Mouse (Mus musculus) layer of hippocampus, postnatal 10 days (tissue): Measurements from ENCODE around the gene Cspg4. TPM values are rescaled to one million over a fixed set of nuclear protein-coding genes. Genes with fewer than 3 reads are reported as not detected.
A peak's percentile ranks its signal among the peaks of the same experiment; 100 is the strongest.

Experiments
- DNase-seq, 2 experiments: peaks; one replicate each; pipeline ENCODE4 v3.0.0; 2021; ENCODE audit warnings: low spot score in 2 of 2
- long read RNA-seq: library from polyadenylated mRNA; stranded (forward); transcript quantifications from one replicate; pipeline ENCODE4 v2.0.0, GENCODE M21; 2023
- total RNA-seq, 2 experiments: library from RNA; stranded (reverse); gene quantifications; 2 replicates each; pipeline ENCODE4 v1.2.3; 2021

The Cspg4 gene
- total RNA-seq = 10 to 100 TPM; 37.0 to 37.5 TPM
- long read RNA-seq, partial matches to known transcripts = 24 of 25 reads
- long read RNA-seq, other reads (novel, unspliced or antisense) = 1 of 25 reads

- DNase-seq = peak in 1 of 2 experiments; percentile 63
These were observed at the start of gene Cspg4 for GRCm38 (mm10) chr9:56864832-56865231. Cspg4 (plus strand) TSS chr9:56865033.

DNA sequence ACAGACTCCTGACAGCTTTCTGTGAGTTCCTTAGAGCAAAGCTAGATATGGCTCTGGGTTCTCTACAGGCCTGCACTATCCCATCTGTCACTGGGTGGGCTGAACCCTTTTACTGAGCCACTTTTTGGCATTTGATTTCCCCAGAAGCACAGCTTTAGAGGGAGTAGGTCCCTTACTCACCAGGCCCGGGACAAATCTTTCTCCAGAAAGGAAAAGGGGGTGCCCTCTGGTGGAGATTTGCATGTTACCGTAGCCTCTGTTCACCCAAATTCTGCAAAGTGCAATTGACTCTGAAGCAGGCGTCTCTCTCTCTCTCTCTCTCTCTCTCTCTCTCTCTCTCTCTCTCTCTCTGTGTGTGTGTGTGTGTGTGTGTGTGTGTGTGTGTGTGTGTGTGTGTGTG lies 39.9 kb upstream of the Cspg4 start:
- peak; percentile 51 to 60 for DNase-seq

GRCm38 (mm10) chr9:56825476-56826213 lies 39.2 kb upstream of the Cspg4 start:
- no peak for DNase-seq

GRCm38 (mm10) chr9:56828146-56828545 lies 36.7 kb upstream of the Cspg4 start:
- no peak for DNase-seq

GRCm38 (mm10) chr9:56828841-56829240 lies 36.0 kb upstream of the Cspg4 start:
- DNase-seq = no peak

- DNase-seq = no peak
These were observed 34.7 kb upstream of the Cspg4 start for GRCm38 (mm10) chr9:56830162-56830561.

DNA sequence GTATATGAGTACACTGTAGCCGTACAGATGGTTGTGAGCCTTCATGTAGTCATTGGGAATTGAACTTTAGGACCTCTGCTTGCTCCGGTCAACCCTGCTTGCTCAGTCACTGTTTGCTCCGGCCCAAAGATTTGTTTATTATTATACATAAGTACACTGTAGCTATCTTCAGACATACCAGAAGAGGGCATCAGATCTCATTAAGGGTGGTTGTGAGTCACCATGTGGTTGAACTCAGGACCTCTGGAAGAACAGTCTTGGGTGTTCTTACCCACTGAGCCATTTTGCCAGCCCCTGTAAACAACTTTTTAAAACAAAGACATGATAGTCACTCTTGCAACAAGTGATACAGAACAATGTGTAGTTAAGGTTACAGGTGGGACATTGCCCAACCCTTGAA lies 32.9 kb upstream of the Cspg4 start:
- DNase-seq = no peak

- no peak for DNase-seq
These were observed 31.9 kb upstream of the Cspg4 start for GRCm38 (mm10) chr9:56832900-56833299.

GRCm38 (mm10) chr9:56835152-56835551 lies 29.7 kb upstream of the Cspg4 start:
- no peak for DNase-seq

DNA sequence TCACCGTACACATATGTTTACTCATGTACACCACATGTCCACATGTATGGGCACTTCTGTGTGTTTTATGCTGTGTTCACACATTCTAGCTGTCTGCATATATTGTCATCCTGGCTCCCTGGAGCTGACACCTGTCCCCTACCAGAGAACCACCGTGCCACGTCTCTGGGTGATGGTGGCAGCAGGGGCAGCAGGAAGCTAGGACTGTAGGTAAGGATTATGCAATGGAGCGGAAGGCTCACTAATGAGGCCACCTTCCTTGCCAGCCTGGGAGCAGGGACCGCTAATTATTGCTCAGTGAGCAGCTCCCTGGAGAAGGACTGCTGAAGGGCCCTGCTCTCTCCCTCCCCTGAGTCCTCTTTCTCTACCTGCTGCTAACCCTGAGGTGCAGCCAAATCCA lies 24.1 kb upstream of the Cspg4 start:
- DNase-seq = no peak

DNA sequence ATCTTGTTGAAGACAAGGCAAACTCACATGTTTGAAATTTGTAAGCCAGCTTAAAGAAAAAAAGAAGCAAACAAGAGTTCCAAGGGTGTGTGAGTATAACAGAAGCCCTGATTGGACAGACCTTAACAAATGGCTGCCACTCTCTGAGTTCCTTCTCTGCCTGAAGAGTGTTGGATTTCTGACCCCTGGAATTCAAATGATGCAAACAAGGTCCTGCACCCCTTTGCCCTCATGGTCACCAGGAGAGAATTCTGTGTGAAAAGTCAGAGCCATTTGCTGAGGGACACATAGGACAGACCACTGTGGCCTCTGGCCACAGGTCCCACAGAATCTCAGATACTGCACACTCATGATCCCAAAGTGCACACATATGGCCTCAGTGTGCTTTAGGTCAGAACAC lies 23.0 kb upstream of the Cspg4 start:
- DNase-seq = no peak

DNA sequence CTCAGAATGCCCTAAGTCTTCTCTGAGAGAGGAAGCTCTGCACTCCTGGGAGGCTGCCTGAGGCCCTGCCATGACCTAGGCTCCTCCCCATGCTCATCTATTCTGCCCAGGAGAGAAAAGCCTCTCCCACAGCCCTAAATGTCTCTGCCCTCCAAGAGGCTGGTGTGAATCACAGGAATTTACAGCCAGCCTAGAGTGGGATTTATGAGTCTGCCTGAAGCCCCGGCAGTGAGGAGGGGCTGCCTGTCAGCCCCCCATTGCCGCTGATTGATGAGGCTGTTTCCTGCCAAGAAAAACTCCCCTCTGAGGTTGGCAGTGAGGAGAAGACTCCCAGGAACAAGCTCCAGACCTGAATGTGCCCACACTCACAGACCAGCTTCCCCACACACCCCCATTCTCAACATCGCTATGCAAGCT lies 22.5 kb upstream of the Cspg4 start:
- DNase-seq = no peak

DNA sequence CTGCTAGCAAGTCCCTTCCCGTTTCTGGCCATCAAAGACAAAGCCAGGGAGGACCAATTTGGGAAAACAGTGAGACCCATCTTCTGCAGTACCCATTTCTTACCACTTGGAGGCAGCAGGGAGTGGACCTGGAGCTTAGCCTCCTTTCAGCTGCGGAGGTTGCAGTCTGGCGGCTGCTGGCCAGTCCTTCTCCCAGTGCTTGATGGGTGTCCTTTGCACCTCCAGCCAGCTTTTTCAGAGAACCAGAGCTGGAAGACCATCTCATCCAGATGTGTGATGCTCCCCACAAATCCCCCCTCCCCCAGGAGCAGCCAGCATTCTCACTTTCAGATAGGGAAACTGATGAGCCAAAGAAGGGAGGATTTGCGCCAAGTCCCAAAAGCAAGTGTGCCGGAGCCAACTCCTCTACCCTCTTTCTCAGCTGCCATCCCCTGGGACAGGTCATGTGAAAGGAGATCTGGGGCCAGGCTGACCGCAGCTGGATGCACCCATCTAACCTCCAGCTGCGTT lies 21.1 kb upstream of the Cspg4 start:
- peak; percentile 81 to 83 for DNase-seq

- DNase-seq = no peak
These were observed 20.2 kb upstream of the Cspg4 start for GRCm38 (mm10) chr9:56844644-56845043.

GRCm38 (mm10) chr9:56847523-56847922 lies 17.3 kb upstream of the Cspg4 start:
- peak; percentile 85 to 88 for DNase-seq

GRCm38 (mm10) chr9:56850128-56850904 lies 14.5 kb upstream of the Cspg4 start:
- DNase-seq = no peak

DNA sequence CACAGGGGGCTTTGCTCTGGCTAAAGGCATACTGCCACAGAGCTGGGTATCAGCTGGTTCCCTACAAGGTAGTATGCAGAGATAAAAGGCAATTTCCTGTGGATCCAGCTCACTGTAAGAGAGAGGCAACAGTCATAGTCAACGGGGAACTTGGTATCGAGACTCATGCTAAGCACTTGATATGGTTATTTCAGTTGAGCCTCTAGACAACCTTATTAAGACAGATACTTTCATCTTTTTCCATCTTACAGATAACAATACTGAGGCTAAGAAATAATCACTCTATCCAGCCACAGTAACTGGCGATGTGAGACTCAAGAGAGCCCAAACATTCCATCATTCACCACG lies 14.0 kb upstream of the Cspg4 start:
- DNase-seq = no peak

DNA sequence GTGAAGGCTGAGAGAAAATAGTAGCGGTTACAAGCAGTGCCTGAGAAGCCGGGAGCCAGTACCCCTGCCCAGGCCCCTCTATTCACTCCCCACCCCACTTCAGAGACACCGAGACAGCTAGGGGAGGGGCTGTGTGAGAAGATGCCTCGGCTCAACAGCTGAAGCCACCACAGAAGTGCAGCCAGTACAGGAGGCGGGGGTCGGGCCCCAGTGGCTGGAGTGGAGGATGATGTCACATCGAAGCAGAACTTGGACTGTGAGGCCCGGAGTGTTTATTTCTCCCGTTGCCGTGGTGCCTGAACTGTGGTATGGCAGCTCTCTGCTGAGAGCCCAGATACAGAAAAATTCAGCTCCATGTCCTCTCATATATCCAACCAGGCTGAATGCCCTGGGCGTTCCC lies 13.1 kb upstream of the Cspg4 start:
- DNase-seq = no peak

DNA sequence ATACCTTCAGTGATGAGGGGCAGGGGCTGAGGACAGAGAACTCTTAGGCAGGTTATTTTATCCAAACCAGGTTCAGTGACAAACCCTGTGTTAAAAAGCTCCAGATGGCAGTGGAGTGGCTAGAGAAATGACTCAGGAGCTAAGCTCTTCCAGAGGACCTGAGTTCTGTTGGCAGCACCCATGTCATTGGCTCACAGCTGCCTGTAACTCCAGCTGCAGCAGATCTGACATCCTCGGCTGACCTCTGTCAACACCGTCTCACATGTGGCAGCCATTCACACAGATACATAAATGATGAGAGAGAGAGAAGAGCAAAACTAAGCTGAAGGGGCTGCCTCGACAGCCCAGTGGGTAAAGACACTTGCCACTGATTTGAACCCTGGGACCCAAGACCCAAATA lies 7.4 kb upstream of the Cspg4 start:
- no peak for DNase-seq

DNA sequence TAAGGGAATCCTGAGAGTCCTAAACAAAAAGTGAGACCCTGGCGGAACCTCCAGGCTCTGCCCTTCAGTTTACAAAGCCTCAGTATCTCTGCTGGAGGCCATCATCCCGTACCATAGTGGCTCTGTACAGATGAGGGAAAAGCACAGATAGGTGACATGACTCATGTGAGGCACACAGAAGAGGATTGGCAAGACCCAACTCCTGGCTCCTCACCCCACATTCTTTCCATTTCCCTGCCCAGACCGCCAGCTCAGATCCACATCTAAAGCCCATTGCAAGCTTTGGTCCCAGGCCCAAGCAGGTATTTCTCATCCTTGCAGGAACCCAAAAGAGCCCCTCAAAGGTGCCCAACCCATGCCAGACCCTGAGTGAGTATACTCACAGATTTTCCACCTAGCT lies 4.8 kb upstream of the Cspg4 start:
- DNase-seq = no peak

DNA sequence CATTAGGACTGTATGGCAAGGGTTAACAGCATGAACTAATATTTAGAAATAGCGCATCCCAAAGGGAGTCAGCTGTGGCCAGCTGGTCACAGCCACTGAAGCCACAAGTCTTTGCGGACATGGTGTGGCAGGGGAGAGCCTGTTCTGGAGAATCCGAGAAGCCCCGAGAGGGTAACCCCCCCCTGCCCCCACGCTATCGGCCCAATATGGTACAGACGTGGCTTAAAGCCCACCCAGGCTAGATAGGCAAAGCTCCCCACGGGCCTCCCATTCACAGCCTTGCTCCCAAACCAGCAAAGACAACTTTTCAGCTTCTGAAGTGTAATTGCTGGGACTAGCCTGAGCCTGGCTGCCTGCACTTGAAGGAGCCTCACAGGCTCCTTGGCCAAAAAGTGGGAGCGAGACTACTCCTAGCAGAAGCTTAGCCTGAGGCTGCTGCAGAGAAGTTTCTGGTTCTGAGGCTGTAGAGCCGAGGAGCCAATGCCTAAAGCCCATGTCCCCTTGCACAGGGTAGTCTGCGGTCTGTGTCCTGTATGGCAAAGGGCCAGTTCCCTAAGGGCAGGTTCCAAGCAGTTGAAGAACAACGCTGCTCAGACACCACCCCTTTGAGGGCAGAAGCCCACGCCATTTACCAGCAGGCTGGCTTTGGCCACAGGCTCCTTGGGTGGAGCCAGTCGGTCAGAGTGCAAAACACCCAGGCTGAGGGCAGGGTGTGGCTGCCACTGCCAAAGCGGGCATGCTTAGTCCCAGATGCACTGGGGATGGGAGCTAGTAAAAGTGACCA lies 4.2 kb upstream of the Cspg4 start:
- no peak for DNase-seq

GRCm38 (mm10) chr9:56862863-56863262 lies 2.0 kb upstream of the Cspg4 start:
- no peak for DNase-seq
